Mouse (Mus musculus) stomach, embryonic 16.5 days (tissue): Measurements from ENCODE around the gene Cd46. TPM values are rescaled to one million over a fixed set of nuclear protein-coding genes. Genes with fewer than 3 reads are reported as not detected.

Experiments
- ATAC-seq: fragments of 200-750 bp; cut with Nextera tagmentation; 2 replicates; pipeline ENCODE4 v1.8.0; 2017; ENCODE audit warnings: moderate number of reproducible peaks, moderate TSS enrichment; ENCODE audit not compliant: insufficient read depth, low FRiP score
- H3K27ac ChIP-seq: fragments of 300-500 bp; sonication (generic); 2 replicates; pipeline ENCODE4 v1.5.1; 2014; ENCODE audit warnings: low read length
- H3K27me3 ChIP-seq: fragments of 300-500 bp; sonication (generic); 2 replicates; pipeline ENCODE4 v1.6.1; 2014; ENCODE audit warnings: low read length, control low read depth, mixed read lengths; ENCODE audit not compliant: control insufficient read depth, insufficient read depth
- H3K36me3 ChIP-seq: fragments of 300-500 bp; sonication (generic); 2 replicates; pipeline ENCODE4 v1.6.1; 2014; ENCODE audit warnings: low read length; ENCODE audit not compliant: control insufficient read depth, insufficient read depth
- H3K4me1 ChIP-seq: fragments of 300-500 bp; sonication (generic); 2 replicates; pipeline ENCODE4 v1.6.1; 2014; ENCODE audit warnings: low read length, control low read depth, mixed read lengths; ENCODE audit not compliant: control insufficient read depth, insufficient read depth
- H3K4me2 ChIP-seq: fragments of 300-500 bp; sonication (generic); 2 replicates; pipeline ENCODE4 v1.6.1; 2014; ENCODE audit warnings: low read depth, low read length, mixed read lengths
- H3K4me3 ChIP-seq: fragments of 300-500 bp; sonication (generic); replicated peaks from 2 replicates; pipeline ENCODE4 v1.5.1; 2014; ENCODE audit warnings: mild to moderate bottlenecking, low read length
- H3K9ac ChIP-seq: fragments of 300-500 bp; sonication (generic); 2 replicates; pipeline ENCODE4 v1.6.1; 2014; ENCODE audit warnings: low read length
- H3K9me3 ChIP-seq: fragments of 300-500 bp; sonication (generic); replicated peaks from 2 replicates; pipeline ENCODE4 v1.6.1; 2016; ENCODE audit warnings: low read length, control low read depth; ENCODE audit not compliant: control insufficient read depth
- WGBS: fragments of 180-500 bp; shearing (Covaris S2); extraction: QIAGEN DNeasy Blood & Tissue Kit; methylation state at CpG from one replicate; pipeline ENCODE4 v1.1.7; 2014; 5-methylcytosine and 5-hydroxymethylcytosine counted together
- polyA plus RNA-seq: library from polyadenylated mRNA; unstranded; fragments of >200 nt; fragmentation: Nextera tagmentation; extraction: Ambion mirVana; gene quantifications from 2 replicates; pipeline ENCODE4 v1.2.1, GENCODE M21; 2015

The Cd46 gene
- 0.62 and 0.65 TPM in 2 replicates for polyA plus RNA-seq

GRCm38 (mm10) chr1:195092220-195092720 is at the start of gene Cd46:
Cd46 (minus strand) TSS chr1:195092249.
- WGBS: 3% methylated on average over 14 of the region's 14 CpGs
- peak within 1 kb of the TSS; percentile 71 for H3K27ac ChIP-seq
- ATAC-seq: peak; percentile 96

GRCm38 (mm10) chr1:195132070-195132469 is 40.0 kb upstream of the Cd46 start:
- H3K4me1 ChIP-seq: peaks cover 9% of the 10 kb centered on the region
- H3K9ac ChIP-seq: no peak overlapping the region
- no peak for ATAC-seq
- H3K4me2 ChIP-seq: peak overlapping the region; percentile 63
- H3K27ac ChIP-seq: no peak overlapping the region
- peaks cover 9% of the 10 kb centered on the region for H3K36me3 ChIP-seq
- no peaks in the 10 kb centered on the region for H3K27me3 ChIP-seq
- H3K4me3 ChIP-seq: peak overlapping the region; percentile 74; the same call in 1 of the 2 replicates
- no peaks in the 10 kb centered on the region for H3K9me3 ChIP-seq
- 39% methylated on average over 3 of the region's 3 CpGs for WGBS

More at GRCm38 (mm10) chr1:195092220-195092720, at the start of gene Cd46:
- Histone ChIP-seq H3K27me3 (no peaks in the 10 kb centered on the region), H3K4me1 (no peaks in the 10 kb centered on the region), H3K9ac (peak within 1 kb of the TSS; percentile 69), H3K9me3 (no peaks in the 10 kb centered on the region), H3K36me3 (no peaks in the 10 kb centered on the region), H3K4me3 (peak within 1 kb of the TSS; percentile 50), H3K4me2 (peak within 1 kb of the TSS; percentile 67)

- peaks cover 9% of the 10 kb centered on the region for H3K4me1 ChIP-seq
- no peaks in the 10 kb centered on the region for H3K27me3 ChIP-seq
- 22% methylated on average over 4 of the region's 4 CpGs for WGBS
- no peaks in the 10 kb centered on the region for H3K9me3 ChIP-seq
- peak overlapping the region; percentile 63 for H3K4me2 ChIP-seq
- H3K9ac ChIP-seq: peak overlapping the region; percentile 95
- H3K4me3 ChIP-seq: peak overlapping the region; percentile 74
- H3K36me3 ChIP-seq: peaks cover 9% of the 10 kb centered on the region
- H3K27ac ChIP-seq: peak overlapping the region; percentile 99
- ATAC-seq: no peak
These were observed 39.6 kb upstream of the Cd46 start for GRCm38 (mm10) chr1:195131675-195132015.

GRCm38 (mm10) chr1:195130953-195131674 is 39.1 kb upstream of the Cd46 start, which contains the start of gene Cr1l:
Cr1l (minus strand) TSS chr1:195131586.
- peak within 1 kb of the TSS; percentile 95 for H3K9ac ChIP-seq
- H3K4me2 ChIP-seq: peak within 1 kb of the TSS; percentile 63
- no peaks in the 10 kb centered on the region for H3K27me3 ChIP-seq
- no peaks in the 10 kb centered on the region for H3K9me3 ChIP-seq
- ATAC-seq: peak; percentile 98
- WGBS: under 1% methylated on average over 31 of the region's 31 CpGs
- peak within 1 kb of the TSS; percentile 99 for H3K27ac ChIP-seq
- H3K4me1 ChIP-seq: peaks cover 9% of the 10 kb centered on the region
- H3K4me3 ChIP-seq: peak within 1 kb of the TSS; percentile 74
- peaks cover 9% of the 10 kb centered on the region for H3K36me3 ChIP-seq

GRCm38 (mm10) chr1:195130479-195130878 is 38.4 kb upstream of the Cd46 start:
- WGBS: 4% methylated on average over 2 of the region's 2 CpGs
- peak overlapping the region; percentile 63 for H3K4me2 ChIP-seq
- no peaks in the 10 kb centered on the region for H3K27me3 ChIP-seq
- ATAC-seq: no peak
- no peaks in the 10 kb centered on the region for H3K9me3 ChIP-seq
- peak overlapping the region; percentile 95 for H3K9ac ChIP-seq
- H3K27ac ChIP-seq: peak overlapping the region; percentile 99
- peak overlapping the region; percentile 74 for H3K4me3 ChIP-seq
- peaks cover 13% of the 10 kb centered on the region for H3K36me3 ChIP-seq
- H3K4me1 ChIP-seq: peaks cover 9% of the 10 kb centered on the region

- Histone ChIP-seq H3K27ac (no peak overlapping the region), H3K9me3 (no peaks in the 10 kb centered on the region), H3K9ac (no peak overlapping the region), H3K4me3 (0 out of 2 replicates have a peak overlapping the region, but pooled peaks have one; percentile 10), H3K4me2 (peak overlapping the region; percentile 31; the same call in 1 of the 2 replicates), H3K4me1 (peaks cover 9% of the 10 kb centered on the region), H3K36me3 (peaks cover 13% of the 10 kb centered on the region), H3K27me3 (no peaks in the 10 kb centered on the region)
- WGBS: 64% methylated on average over 1 of the region's 1 CpGs
- no peak for ATAC-seq
These were observed 37.8 kb upstream of the Cd46 start for GRCm38 (mm10) chr1:195129867-195130266.

- WGBS: 89% methylated on average over 1 of the region's 1 CpGs
- H3K27ac ChIP-seq: no peak overlapping the region
- no peak for ATAC-seq
- no peak overlapping the region for H3K9ac ChIP-seq
- peaks cover 14% of the 10 kb centered on the region for H3K36me3 ChIP-seq
- H3K4me1 ChIP-seq: no peaks in the 10 kb centered on the region
- no peak overlapping the region for H3K4me3 ChIP-seq
- H3K4me2 ChIP-seq: no peak overlapping the region
- H3K27me3 ChIP-seq: no peaks in the 10 kb centered on the region
- H3K9me3 ChIP-seq: no peaks in the 10 kb centered on the region
These were observed 22.4 kb upstream of the Cd46 start for GRCm38 (mm10) chr1:195114414-195114813.

GRCm38 (mm10) chr1:195113621-195114020 is 21.6 kb upstream of the Cd46 start:
- Histone ChIP-seq H3K36me3 (peaks cover 14% of the 10 kb centered on the region), H3K4me1 (no peaks in the 10 kb centered on the region), H3K27me3 (no peaks in the 10 kb centered on the region), H3K27ac (no peak overlapping the region), H3K9me3 (no peaks in the 10 kb centered on the region), H3K9ac (no peak overlapping the region), H3K4me3 (no peak overlapping the region), H3K4me2 (no peak overlapping the region)
- ATAC-seq: no peak
- 89% methylated on average over 4 of the region's 4 CpGs for WGBS

GRCm38 (mm10) chr1:195100693-195101092 is 8.6 kb upstream of the Cd46 start:
- Histone ChIP-seq H3K9ac (no peak overlapping the region), H3K9me3 (no peaks in the 10 kb centered on the region), H3K27ac (no peak overlapping the region), H3K36me3 (peaks cover 8% of the 10 kb centered on the region; the same call in 1 of the 2 replicates), H3K27me3 (no peaks in the 10 kb centered on the region), H3K4me1 (no peaks in the 10 kb centered on the region), H3K4me2 (no peak overlapping the region), H3K4me3 (no peak overlapping the region)
- 32% methylated on average over 4 of the region's 4 CpGs for WGBS
- no peak for ATAC-seq
